Mouse (Mus musculus) stomach, postnatal 0 days (tissue): ENCODE measurements at regions not wholly inside any gene's neighbourhood (a gene's known extent, or its start where the extent isn't known, plus 50 kb on each side); places are given as distances from the start of the nearest gene placed in this dataset.

Experiments
- CTCF ChIP-seq: IDR thresholded peaks from 2 replicates; pipeline ENCODE4 v1.5.1; 2016; ENCODE audit warnings: antibody characterized with exemption, low read depth, mild to moderate bottlenecking, moderate library complexity
- EP300 ChIP-seq: optimal IDR thresholded peaks from 2 replicates; pipeline ENCODE3; 2016; ENCODE audit warnings: antibody characterized with exemption

DNA sequence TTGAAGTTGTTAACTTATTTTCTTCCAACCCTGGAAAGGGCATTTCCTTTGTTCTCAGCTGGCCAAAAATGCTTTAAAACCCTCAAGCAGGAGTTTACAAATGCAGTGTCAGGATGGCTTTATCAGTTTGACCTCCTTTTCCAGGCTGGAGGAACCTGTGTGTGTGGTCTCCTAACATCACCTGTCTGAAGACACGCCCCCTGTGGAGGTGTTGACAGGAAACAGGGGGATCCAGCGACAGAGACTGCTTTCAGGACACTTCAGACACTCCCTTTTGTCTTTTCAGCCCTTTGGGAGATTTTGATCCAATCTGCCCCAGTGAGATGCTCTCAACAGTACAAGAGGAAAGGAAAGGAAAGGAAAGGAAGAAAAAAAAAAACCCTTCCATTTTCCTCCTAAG lies 202.5 kb upstream of the Jade1 start:
- TF ChIP-seq CTCF: no peak
- TF ChIP-seq EP300: no peak
